Mouse (Mus musculus): ENCODE data around the gene Alb.

Alb gene

GRCm38 (mm10) chr5:90494308-90494707 is 33.6 kb downstream of the Alb start:
- DNase-seq = no peak

- DNase-seq = no peak
These were observed 38.8 kb downstream of the Alb start for GRCm38 (mm10) chr5:90499509-90499908.

GRCm38 (mm10) chr5:90500714-90501113 is 40.0 kb downstream of the Alb start:
- DNase-seq = peak; percentile 88

GRCm38 (mm10) chr5:90501752-90502151 is 41.1 kb downstream of the Alb start:
- no peak for DNase-seq

- DNase-seq = no peak
These were observed 44.0 kb downstream of the Alb start for GRCm38 (mm10) chr5:90504742-90505141.

- DNase-seq = no peak
These were observed 45.8 kb downstream of the Alb start for GRCm38 (mm10) chr5:90506507-90506906.

- DNase-seq = peak; percentile 36 to 48
These were observed 46.8 kb downstream of the Alb start for GRCm38 (mm10) chr5:90507411-90507949.

GRCm38 (mm10) chr5:90509828-90510592 is 49.3 kb downstream of the Alb start:
- DNase-seq = no peak

- no peak for DNase-seq
These were observed 51.7 kb downstream of the Alb start for GRCm38 (mm10) chr5:90512288-90512955.

GRCm38 (mm10) chr5:90515561-90515960 is 54.9 kb downstream of the Alb start:
- DNase-seq = no peak

GRCm38 (mm10) chr5:90518356-90519100 is 57.8 kb downstream of the Alb start, which contains the start of gene Afm:
Gene Afm, plus strand, starts transcription at chr5:90518932.
- peak; percentile 29 to 46 for DNase-seq

Data from kidney, postnatal 4 days (tissue).